Mouse (Mus musculus) lung, postnatal 25 days (tissue): Measurements from ENCODE around the gene Itch.
"Not testable (repeated sequence)": the region's sequence is repeated elsewhere in the genome, so short reads cannot be mapped to it uniquely, and the experiment has no call there.

Experiments used
- DNase-seq: peaks from one replicate; pipeline ENCODE4 v3.0.0; 2022; ENCODE audit warnings: low spot score

Gene Itch

GRCm38 (mm10) chr2:155133011-155133976, at the start of gene Itch:
TSS of gene Itch (plus strand) at chr2:155133509.
- DNase-seq, result peak; percentile 94

GRCm38 (mm10) chr2:155084546-155084945, 48.8 kb upstream of the Itch start:
- no peak for DNase-seq

GRCm38 (mm10) chr2:155086328-155086727, 47.0 kb upstream of the Itch start:
- no peak for DNase-seq

- DNase-seq, result no peak
These were observed 45.0 kb upstream of the Itch start for GRCm38 (mm10) chr2:155088264-155088663.

GRCm38 (mm10) chr2:155090909-155091742, 42.2 kb upstream of the Itch start:
- DNase-seq, result no peak

- DNase-seq, result no peak
These were observed 41.6 kb upstream of the Itch start for GRCm38 (mm10) chr2:155091743-155092075.

- no peak for DNase-seq
These were observed 39.9 kb upstream of the Itch start for GRCm38 (mm10) chr2:155093418-155093817.

GRCm38 (mm10) chr2:155098720-155099380, 34.5 kb upstream of the Itch start:
- no peak for DNase-seq

- no peak for DNase-seq
These were observed 33.9 kb upstream of the Itch start for GRCm38 (mm10) chr2:155099421-155099820.

GRCm38 (mm10) chr2:155099994-155100795, 33.1 kb upstream of the Itch start:
- DNase-seq, result no peak

- no peak for DNase-seq
These were observed 32.5 kb upstream of the Itch start for GRCm38 (mm10) chr2:155100796-155101259.

GRCm38 (mm10) chr2:155101761-155102181, 31.5 kb upstream of the Itch start:
- DNase-seq, result no peak

GRCm38 (mm10) chr2:155103607-155104006, 29.7 kb upstream of the Itch start:
- DNase-seq, result no peak

GRCm38 (mm10) chr2:155107276-155107675, 26.0 kb upstream of the Itch start:
- DNase-seq, result not testable (repeated sequence)

- DNase-seq, result no peak
These were observed 18.0 kb upstream of the Itch start for GRCm38 (mm10) chr2:155115216-155115830.

GRCm38 (mm10) chr2:155133977-155134860, 910 bp downstream of the Itch start:
- no peak for DNase-seq

GRCm38 (mm10) chr2:155135092-155135491, 1.8 kb downstream of the Itch start:
- DNase-seq, result peak; percentile 31

GRCm38 (mm10) chr2:155135534-155135933, 2.2 kb downstream of the Itch start:
- no peak for DNase-seq

- DNase-seq, result no peak
These were observed 7.7 kb downstream of the Itch start for GRCm38 (mm10) chr2:155140986-155141385.

- DNase-seq, result no peak
These were observed 8.8 kb downstream of the Itch start for GRCm38 (mm10) chr2:155142025-155142555.
